Mouse (Mus musculus): Measurements from ENCODE around the gene Pax7. TPM values are rescaled to one million over a fixed set of nuclear protein-coding genes. Genes with fewer than 3 reads are reported as not detected.

Pax7 gene
- polyA plus RNA-seq, 1 experiment from 2014 or later, result not detected

- H3K4me2 ChIP-seq (replicated peaks; ENCODE audit: low read depth), result no peak overlapping the region
- H3K27ac ChIP-seq (ENCODE audit: low read depth, low read length), result no peak overlapping the region
- ATAC-seq, result no peak
- H3K4me3 ChIP-seq (ENCODE audit: low read depth, low read length), result no peak overlapping the region
- no peaks in the 10 kb centered on the region for H3K4me1 ChIP-seq (replicated peaks; ENCODE audit: control insufficient read depth, insufficient read depth, low read length)
- 9% methylated on average over 12 of the region's 13 CpGs for WGBS
- no peaks in the 10 kb centered on the region for H3K9me3 ChIP-seq (ENCODE audit: control insufficient read depth)
- no peak overlapping the region for H3K9ac ChIP-seq (ENCODE audit: low read depth, low read length)
- H3K27me3 ChIP-seq (replicated peaks; ENCODE audit: control insufficient read depth, insufficient read depth, low read length), result peaks cover 11% of the 10 kb centered on the region
- no peak for TF ChIP-seq CTCF (IDR thresholded peaks at IDR 0.05; ENCODE audit: low read depth)
- no peaks in the 10 kb centered on the region for H3K36me3 ChIP-seq (ENCODE audit: control insufficient read depth, insufficient read depth)
These were observed 76.4 kb downstream of the Pax7 start for GRCm38 (mm10) chr4:139756931-139757330.

- 40% methylated on average over 11 of the region's 11 CpGs for WGBS
- no peak for TF ChIP-seq CTCF (IDR thresholded peaks at IDR 0.05; ENCODE audit: low read depth)
- Histone ChIP-seq H3K9ac (ENCODE audit: low read depth, low read length) (no peak overlapping the region), H3K27me3 (replicated peaks; ENCODE audit: control insufficient read depth, insufficient read depth, low read length) (peaks cover 2% of the 10 kb centered on the region), H3K4me1 (replicated peaks; ENCODE audit: control insufficient read depth, insufficient read depth, low read length) (no peaks in the 10 kb centered on the region), H3K4me3 (ENCODE audit: low read depth, low read length) (no peak overlapping the region), H3K27ac (ENCODE audit: low read depth, low read length) (no peak overlapping the region), H3K4me2 (replicated peaks; ENCODE audit: low read depth) (no peak overlapping the region), H3K9me3 (ENCODE audit: control insufficient read depth) (no peaks in the 10 kb centered on the region), H3K36me3 (ENCODE audit: control insufficient read depth, insufficient read depth) (no peaks in the 10 kb centered on the region)
- ATAC-seq, result no peak
These were observed 79.1 kb downstream of the Pax7 start for GRCm38 (mm10) chr4:139754148-139754710.

- no peak for ATAC-seq
- Histone ChIP-seq H3K27me3 (replicated peaks; ENCODE audit: control insufficient read depth, insufficient read depth, low read length) (no peaks in the 10 kb centered on the region; the same call in 1 of the 2 replicates), H3K4me1 (replicated peaks; ENCODE audit: control insufficient read depth, insufficient read depth, low read length) (no peaks in the 10 kb centered on the region), H3K27ac (ENCODE audit: low read depth, low read length) (no peak overlapping the region), H3K4me2 (replicated peaks; ENCODE audit: low read depth) (no peak overlapping the region), H3K36me3 (ENCODE audit: control insufficient read depth, insufficient read depth) (no peaks in the 10 kb centered on the region), H3K9ac (ENCODE audit: low read depth, low read length) (no peak overlapping the region), H3K9me3 (ENCODE audit: control insufficient read depth) (no peaks in the 10 kb centered on the region), H3K4me3 (ENCODE audit: low read depth, low read length) (no peak overlapping the region)
- TF ChIP-seq CTCF (IDR thresholded peaks at IDR 0.05; ENCODE audit: low read depth), result no peak
- WGBS, result 83% methylated on average over 5 of the region's 5 CpGs
These were observed 82.4 kb downstream of the Pax7 start for GRCm38 (mm10) chr4:139750926-139751325.

- H3K27ac ChIP-seq (ENCODE audit: low read depth, low read length), result no peak overlapping the region
- no peaks in the 10 kb centered on the region for H3K9me3 ChIP-seq (ENCODE audit: control insufficient read depth)
- H3K4me1 ChIP-seq (replicated peaks; ENCODE audit: control insufficient read depth, insufficient read depth, low read length), result no peaks in the 10 kb centered on the region
- no peaks in the 10 kb centered on the region for H3K27me3 ChIP-seq (replicated peaks; ENCODE audit: control insufficient read depth, insufficient read depth, low read length)
- 34% methylated on average over 12 of the region's 12 CpGs for WGBS
- no peak overlapping the region for H3K9ac ChIP-seq (ENCODE audit: low read depth, low read length)
- no peak overlapping the region for H3K4me3 ChIP-seq (ENCODE audit: low read depth, low read length)
- H3K4me2 ChIP-seq (replicated peaks; ENCODE audit: low read depth), result no peak overlapping the region
- peak; percentile 61 for ATAC-seq
- H3K36me3 ChIP-seq (ENCODE audit: control insufficient read depth, insufficient read depth), result no peaks in the 10 kb centered on the region
- TF ChIP-seq CTCF (IDR thresholded peaks at IDR 0.05; ENCODE audit: low read depth), result 0 out of 2 replicates have a peak, but pooled peaks have one; percentile 14
These were observed 86.0 kb downstream of the Pax7 start for GRCm38 (mm10) chr4:139747190-139747936.

- TF ChIP-seq CTCF (IDR thresholded peaks at IDR 0.05; ENCODE audit: low read depth), result no peak
- no peak overlapping the region for H3K4me3 ChIP-seq (ENCODE audit: low read depth, low read length)
- no peak for ATAC-seq
- H3K36me3 ChIP-seq (ENCODE audit: control insufficient read depth, insufficient read depth), result no peaks in the 10 kb centered on the region
- no peaks in the 10 kb centered on the region for H3K9me3 ChIP-seq (ENCODE audit: control insufficient read depth)
- no peaks in the 10 kb centered on the region for H3K4me1 ChIP-seq (replicated peaks; ENCODE audit: control insufficient read depth, insufficient read depth, low read length)
- no peaks in the 10 kb centered on the region for H3K27me3 ChIP-seq (replicated peaks; ENCODE audit: control insufficient read depth, insufficient read depth, low read length)
- H3K4me2 ChIP-seq (replicated peaks; ENCODE audit: low read depth), result no peak overlapping the region
- H3K9ac ChIP-seq (ENCODE audit: low read depth, low read length), result no peak overlapping the region
- WGBS, result 60% methylated on average over 12 of the region's 12 CpGs
- H3K27ac ChIP-seq (ENCODE audit: low read depth, low read length), result no peak overlapping the region
These were observed 87.2 kb downstream of the Pax7 start for GRCm38 (mm10) chr4:139746177-139746576.

- WGBS, result 61% methylated on average over 12 of the region's 12 CpGs
- no peak for ATAC-seq
These were observed 88.4 kb downstream of the Pax7 start for GRCm38 (mm10) chr4:139744765-139745395.

More at GRCm38 (mm10) chr4:139744765-139745395, 88.4 kb downstream of the Pax7 start:
- no peak overlapping the region for H3K9ac ChIP-seq (ENCODE audit: low read depth, low read length)
- H3K27ac ChIP-seq (ENCODE audit: low read depth, low read length), result no peak overlapping the region
- no peaks in the 10 kb centered on the region for H3K27me3 ChIP-seq (replicated peaks; ENCODE audit: control insufficient read depth, insufficient read depth, low read length)
- no peak for TF ChIP-seq CTCF (IDR thresholded peaks at IDR 0.05; ENCODE audit: low read depth)
- no peak overlapping the region for H3K4me2 ChIP-seq (replicated peaks; ENCODE audit: low read depth)
- H3K36me3 ChIP-seq (ENCODE audit: control insufficient read depth, insufficient read depth), result no peaks in the 10 kb centered on the region
- H3K4me1 ChIP-seq (replicated peaks; ENCODE audit: control insufficient read depth, insufficient read depth, low read length), result no peaks in the 10 kb centered on the region
- no peak overlapping the region for H3K4me3 ChIP-seq (ENCODE audit: low read depth, low read length)
- no peaks in the 10 kb centered on the region for H3K9me3 ChIP-seq (ENCODE audit: control insufficient read depth)
